Mouse (Mus musculus): ENCODE measurements at regions not wholly inside any gene's neighbourhood (a gene's known extent, or its start where the extent isn't known, plus 50 kb on each side); places are given as distances from the start of the nearest gene placed in this dataset.

GRCm38 (mm10) chr1:151128005-151128404, 54.3 kb upstream of the Gm47985 start:
- TF ChIP-seq POLR2A (IDR thresholded peaks at IDR 0.05; ENCODE audit: borderline replicate concordance, low read depth, low read length) (no peak), CTCF (IDR thresholded peaks at IDR 0.05; ENCODE audit: low read depth, low read length) (no peak)

All from bone marrow macrophage, adult 2 months (primary cell).